Mouse (Mus musculus) neural tube, embryonic 14.5 days (tissue): ENCODE results near the gene Prpf18. TPM values are rescaled to one million over a fixed set of nuclear protein-coding genes. Genes with fewer than 3 reads are reported as not detected.

Experiments
- ATAC-seq: fragments of 200-750 bp; cut with Nextera tagmentation; 2 replicates; pipeline ENCODE4 v1.8.0; 2017; ENCODE audit warnings: low read depth, mild to moderate bottlenecking, moderate TSS enrichment, moderate library complexity
- H3K27ac ChIP-seq: fragments of 300-500 bp; sonication (generic); 2 replicates; pipeline ENCODE4 v1.5.1; 2014; ENCODE audit warnings: low read depth, mild to moderate bottlenecking, control low read depth, low read length, moderate library complexity, mixed read lengths
- H3K27me3 ChIP-seq: fragments of 300-500 bp; sonication (generic); 2 replicates; pipeline ENCODE4 v1.6.1; 2014; ENCODE audit warnings: low read length; ENCODE audit not compliant: control insufficient read depth, insufficient read depth
- H3K36me3 ChIP-seq: fragments of 300-500 bp; sonication (generic); 2 replicates; pipeline ENCODE4 v1.6.1; 2014; ENCODE audit warnings: low read length, mixed read lengths; ENCODE audit not compliant: control insufficient read depth, insufficient read depth
- H3K4me1 ChIP-seq: fragments of 300-500 bp; sonication (generic); 2 replicates; pipeline ENCODE4 v1.6.1; 2014; ENCODE audit warnings: low read length; ENCODE audit not compliant: control insufficient read depth, insufficient read depth
- H3K4me2 ChIP-seq: fragments of 300-500 bp; sonication (generic); 2 replicates; pipeline ENCODE4 v1.6.1; 2014; ENCODE audit warnings: mild to moderate bottlenecking, low read depth, low read length, control low read depth
- H3K4me3 ChIP-seq: fragments of 300-500 bp; sonication (generic); 2 replicates; pipeline ENCODE4 v1.5.1; 2014; ENCODE audit warnings: low read depth, low read length, control low read depth, mixed read lengths
- H3K9ac ChIP-seq: fragments of 300-500 bp; sonication (generic); replicated peaks from 2 replicates; pipeline ENCODE4 v1.6.1; 2014; ENCODE audit warnings: low read depth, mild to moderate bottlenecking, control low read depth, low read length, mixed read lengths
- H3K9me3 ChIP-seq: fragments of 300-500 bp; sonication (generic); 2 replicates; pipeline ENCODE4 v1.6.1; 2016; ENCODE audit warnings: low read length; ENCODE audit not compliant: control insufficient read depth
- WGBS: fragments of 180-500 bp; shearing (Covaris S2); extraction: QIAGEN DNeasy Blood & Tissue Kit; methylation state at CpG from one replicate; pipeline ENCODE4 v1.1.7; 2014; 5-methylcytosine and 5-hydroxymethylcytosine counted together
- polyA plus RNA-seq: library from polyadenylated mRNA; unstranded; fragments of >200 nt; fragmentation: Nextera tagmentation; extraction: Ambion mirVana; gene quantifications from 2 replicates; pipeline ENCODE4 v1.2.1, GENCODE M21; 2014

The Prpf18 gene
- polyA plus RNA-seq, 1 experiment from 2014 or later: 46.3 TPM

- WGBS: 96% methylated on average over 3 of the region's 3 CpGs
- Histone ChIP-seq H3K9me3 (no peaks in the 10 kb centered on the region), H3K4me2 (no peak overlapping the region), H3K4me1 (no peaks in the 10 kb centered on the region), H3K36me3 (peaks cover 63% of the 10 kb centered on the region), H3K27ac (no peak overlapping the region), H3K27me3 (no peaks in the 10 kb centered on the region), H3K4me3 (no peak overlapping the region), H3K9ac (no peak overlapping the region)
- ATAC-seq: no peak
Measured at GRCm38 (mm10) chr2:4606559-4606958, 45.4 kb downstream of the Prpf18 start.

GRCm38 (mm10) chr2:4603361-4603945, 48.5 kb downstream of the Prpf18 start:
- Histone ChIP-seq H3K9me3 (no peaks in the 10 kb centered on the region), H3K4me1 (no peaks in the 10 kb centered on the region; the same call in 1 of the 2 replicates), H3K27ac (no peak overlapping the region), H3K9ac (no peak overlapping the region), H3K4me2 (no peak overlapping the region), H3K27me3 (no peaks in the 10 kb centered on the region), H3K4me3 (no peak overlapping the region), H3K36me3 (peaks cover 37% of the 10 kb centered on the region)
- 90% methylated on average over 33 of the region's 33 CpGs for WGBS
- no peak for ATAC-seq

GRCm38 (mm10) chr2:4601034-4601890, 50.7 kb downstream of the Prpf18 start:
- no peak overlapping the region for H3K4me3 ChIP-seq
- peaks cover 1% of the 10 kb centered on the region; the same call in 1 of the 2 replicates for H3K4me1 ChIP-seq
- no peak overlapping the region for H3K27ac ChIP-seq
- ATAC-seq: peak; percentile 45; the same call in 1 of the 2 replicates
- no peaks in the 10 kb centered on the region for H3K27me3 ChIP-seq
- no peak overlapping the region for H3K4me2 ChIP-seq
- no peak overlapping the region for H3K9ac ChIP-seq
- WGBS: 56% methylated on average over 15 of the region's 15 CpGs
- no peaks in the 10 kb centered on the region for H3K9me3 ChIP-seq
- peaks cover 32% of the 10 kb centered on the region for H3K36me3 ChIP-seq

GRCm38 (mm10) chr2:4596992-4597391, 54.9 kb downstream of the Prpf18 start:
- H3K4me2 ChIP-seq: no peak overlapping the region
- peaks cover 27% of the 10 kb centered on the region for H3K36me3 ChIP-seq
- peaks cover 4% of the 10 kb centered on the region; the same call in 1 of the 2 replicates for H3K4me1 ChIP-seq
- no peak overlapping the region for H3K9ac ChIP-seq
- H3K27me3 ChIP-seq: no peaks in the 10 kb centered on the region
- H3K9me3 ChIP-seq: no peaks in the 10 kb centered on the region
- no peak for ATAC-seq
- WGBS: 92% methylated on average over 7 of the region's 7 CpGs
- no peak overlapping the region for H3K4me3 ChIP-seq
- no peak overlapping the region for H3K27ac ChIP-seq

GRCm38 (mm10) chr2:4593878-4594387, 58.0 kb downstream of the Prpf18 start:
- H3K9ac ChIP-seq: no peak overlapping the region
- no peak overlapping the region for H3K4me3 ChIP-seq
- no peak overlapping the region for H3K27ac ChIP-seq
- no peaks in the 10 kb centered on the region for H3K27me3 ChIP-seq
- no peaks in the 10 kb centered on the region for H3K9me3 ChIP-seq
- H3K4me1 ChIP-seq: 0 out of 2 replicates have a peak, but pooled peaks cover 4% of the 10 kb centered on the region
- 94% methylated on average over 3 of the region's 3 CpGs for WGBS
- peaks cover 37% of the 10 kb centered on the region for H3K36me3 ChIP-seq
- ATAC-seq: no peak
- H3K4me2 ChIP-seq: no peak overlapping the region

GRCm38 (mm10) chr2:4593433-4593832, 58.5 kb downstream of the Prpf18 start:
- Histone ChIP-seq H3K4me1 (0 out of 2 replicates have a peak, but pooled peaks cover 4% of the 10 kb centered on the region), H3K9ac (no peak overlapping the region), H3K4me2 (no peak overlapping the region), H3K27ac (no peak overlapping the region), H3K27me3 (no peaks in the 10 kb centered on the region), H3K9me3 (no peaks in the 10 kb centered on the region), H3K36me3 (peaks cover 37% of the 10 kb centered on the region), H3K4me3 (no peak overlapping the region)
- no peak for ATAC-seq
- 36% methylated on average over 9 of the region's 9 CpGs for WGBS

GRCm38 (mm10) chr2:4592666-4593065, 59.2 kb downstream of the Prpf18 start:
- Histone ChIP-seq H3K9ac (no peak overlapping the region), H3K4me2 (no peak overlapping the region), H3K27me3 (no peaks in the 10 kb centered on the region), H3K4me3 (no peak overlapping the region), H3K9me3 (no peaks in the 10 kb centered on the region), H3K36me3 (peaks cover 35% of the 10 kb centered on the region), H3K27ac (no peak overlapping the region), H3K4me1 (0 out of 2 replicates have a peak, but pooled peaks cover 4% of the 10 kb centered on the region)
- 95% methylated on average over 7 of the region's 7 CpGs for WGBS
- no peak for ATAC-seq

- Histone ChIP-seq H3K27ac (no peak overlapping the region), H3K9me3 (no peaks in the 10 kb centered on the region), H3K27me3 (no peaks in the 10 kb centered on the region), H3K4me3 (no peak overlapping the region), H3K4me1 (0 out of 2 replicates have a peak, but pooled peaks cover 4% of the 10 kb centered on the region), H3K36me3 (peaks cover 32% of the 10 kb centered on the region), H3K9ac (no peak overlapping the region), H3K4me2 (no peak overlapping the region)
- no peak for ATAC-seq
- WGBS: 83% methylated on average over 3 of the region's 3 CpGs
Measured at GRCm38 (mm10) chr2:4591647-4592046, 60.3 kb downstream of the Prpf18 start.
